Mouse (Mus musculus) liver, embryonic 12.5 days (tissue): Measurements from ENCODE around the gene AU041133. TPM values are rescaled to one million over a fixed set of nuclear protein-coding genes. Genes with fewer than 3 reads are reported as not detected.

Source experiments
- polyA plus RNA-seq: library from polyadenylated mRNA; unstranded; fragments of >200 nt; fragmentation: Nextera tagmentation; extraction: Ambion mirVana; gene quantifications from 2 replicates; pipeline ENCODE4 v1.2.1, GENCODE M21; 2016

The AU041133 gene
- polyA plus RNA-seq, 1 experiment from 2014 or later = 1.4 TPM

Other genes with a start within 250 kb of the AU041133 start
- gene Zfp781, start 197.5 kb upstream of the AU041133 start, polyA plus RNA-seq = 0.45 and 0.90 TPM in 2 replicates
- gene Zfp873, start 79.9 kb upstream of the AU041133 start, polyA plus RNA-seq = 3.4 and 3.9 TPM in 2 replicates
- gene BC024063, start 44.7 kb upstream of the AU041133 start, polyA plus RNA-seq = 0.72 and 0.87 TPM in 2 replicates
- gene Zfp938, start 113.3 kb downstream of the AU041133 start, polyA plus RNA-seq = 3.0 and 3.2 TPM in 2 replicates
- not detected in 2 replicates for gene 4932415D10Rik, start 188.6 kb downstream of the AU041133 start, polyA plus RNA-seq
- 2.5 and 2.8 TPM in 2 replicates for gene Gm4924, start 226.2 kb downstream of the AU041133 start, polyA plus RNA-seq